Mouse (Mus musculus) mesoderm, embryonic 11.5 days (tissue): Measurements from ENCODE around the gene Pira2.
"Not testable (repeated sequence)": the region's sequence is repeated elsewhere in the genome, so short reads cannot be mapped to it uniquely, and the experiment has no call there.

Experiments used
- DNase-seq: peaks from one replicate; pipeline ENCODE4 v3.0.0-alpha.2; 2012; ENCODE audit warnings: low read depth, low spot score

Gene Pira2

GRCm38 (mm10) chr7:3844951-3845350 is at the start of gene Pira2:
Gene Pira2 (minus strand): TSS chr7:3845051.
- DNase-seq: not testable (repeated sequence)

- DNase-seq: not testable (repeated sequence)
These were observed 30.2 kb upstream of the Pira2 start for GRCm38 (mm10) chr7:3875032-3875431.

GRCm38 (mm10) chr7:3837854-3838253 is 7.0 kb downstream of the Pira2 start:
- not testable (repeated sequence) for DNase-seq

GRCm38 (mm10) chr7:3830633-3831032 is 14.2 kb downstream of the Pira2 start:
- not testable (repeated sequence) for DNase-seq

GRCm38 (mm10) chr7:3825599-3825998 is 19.3 kb downstream of the Pira2 start, which contains the start of gene Gm15448:
Gene Gm15448 (minus strand): TSS chr7:3825687.
- DNase-seq: not testable (repeated sequence)

- not testable (repeated sequence) for DNase-seq
These were observed 32.9 kb downstream of the Pira2 start for GRCm38 (mm10) chr7:3811912-3812311.

- DNase-seq: not testable (repeated sequence)
These were observed 41.9 kb downstream of the Pira2 start for GRCm38 (mm10) chr7:3802935-3803334.

GRCm38 (mm10) chr7:3799940-3800339 is 44.9 kb downstream of the Pira2 start:
- DNase-seq: not testable (repeated sequence)

- DNase-seq: not testable (repeated sequence)
These were observed 48.6 kb downstream of the Pira2 start for GRCm38 (mm10) chr7:3796286-3796685.
